Mouse (Mus musculus) bone marrow, adult 2 months (tissue): ENCODE measurements around the gene Apbb2. TPM values are rescaled to one million over a fixed set of nuclear protein-coding genes. Genes with fewer than 3 reads are reported as not detected.

Source experiments
- H3K27ac ChIP-seq: fragments of 200-500 bp; 2 replicates; pipeline ENCODE4 v1.5.1; 2012; ENCODE audit warnings: low read depth, mild to moderate bottlenecking, control low read depth, inconsistent platforms, low read length; ENCODE audit not compliant: control insufficient read depth, poor library complexity, insufficient read depth
- H3K4me1 ChIP-seq: fragments of 200-500 bp; 2 replicates; pipeline ENCODE4 v1.6.1; 2011; ENCODE audit warnings: low read length; ENCODE audit not compliant: control insufficient read depth, insufficient read depth
- H3K4me3 ChIP-seq: fragments of 200-500 bp; replicated peaks from 2 replicates; pipeline ENCODE3; 2011; ENCODE audit warnings: mild to moderate bottlenecking, low read depth, low read length, control low read depth; ENCODE audit not compliant: control insufficient read depth
- CTCF ChIP-seq: fragments of 200-500 bp; IDR thresholded peaks from 2 replicates; pipeline ENCODE4 v1.5.1; 2011; ENCODE audit warnings: low read length, control low read depth; ENCODE audit not compliant: control insufficient read depth, insufficient read depth
- POLR2A ChIP-seq: fragments of 200-500 bp; IDR thresholded peaks from 2 replicates; pipeline ENCODE4 v1.6.1; 2011; ENCODE audit warnings: low read depth, mild to moderate bottlenecking, control low read depth, low read length, borderline replicate concordance; ENCODE audit not compliant: control insufficient read depth
- WGBS: fragments of 180-500 bp; shearing (Covaris S2); methylation state at CpG from one replicate; pipeline ENCODE4 v1.1.7; 2018; 5-methylcytosine and 5-hydroxymethylcytosine counted together
- polyA plus RNA-seq: library from polyadenylated mRNA; stranded (reverse); fragments of >200 nt; gene quantifications from 2 replicates; pipeline ENCODE4 v1.2.4, GENCODE M21; 2011; ENCODE audit warnings: low replicate concordance; ENCODE audit not compliant: missing spikeins, insufficient read depth, insufficient read length

Apbb2 gene
- polyA plus RNA-seq, 1 experiment = 6.6 TPM

- H3K4me1 ChIP-seq = no peaks in the 10 kb centered on the region; the same call in 1 of the 2 replicates
- TF ChIP-seq CTCF (no peak), POLR2A (no peak)
- 88% methylated on average over 4 of the region's 4 CpGs for WGBS
- H3K27ac ChIP-seq = no peak overlapping the region
- H3K4me3 ChIP-seq = no peak overlapping the region
These were observed 88.2 kb downstream of the Apbb2 start for GRCm38 (mm10) chr5:66530361-66530760.

GRCm38 (mm10) chr5:66529631-66530030 lies 89.0 kb downstream of the Apbb2 start:
- Histone ChIP-seq H3K27ac (no peak overlapping the region), H3K4me3 (no peak overlapping the region), H3K4me1 (no peaks in the 10 kb centered on the region; the same call in 1 of the 2 replicates)
- TF ChIP-seq CTCF (no peak), POLR2A (no peak)
- WGBS = 81% methylated on average over 7 of the region's 7 CpGs

- H3K4me3 ChIP-seq = no peak overlapping the region
- TF ChIP-seq POLR2A (no peak), CTCF (no peak)
- H3K27ac ChIP-seq = no peak overlapping the region
- 79% methylated on average over 7 of the region's 7 CpGs for WGBS
- H3K4me1 ChIP-seq = no peaks in the 10 kb centered on the region; the same call in 1 of the 2 replicates
These were observed 90.0 kb downstream of the Apbb2 start for GRCm38 (mm10) chr5:66528567-66528966.

- TF ChIP-seq POLR2A (no peak), CTCF (no peak)
- Histone ChIP-seq H3K4me3 (no peak overlapping the region), H3K4me1 (no peaks in the 10 kb centered on the region; the same call in 1 of the 2 replicates), H3K27ac (no peak overlapping the region)
- WGBS = 48% methylated on average over 8 of the region's 8 CpGs
These were observed 91.5 kb downstream of the Apbb2 start for GRCm38 (mm10) chr5:66527090-66527489.

- no peak for TF ChIP-seq CTCF
- no peak for TF ChIP-seq POLR2A
- H3K27ac ChIP-seq = no peak overlapping the region
- H3K4me1 ChIP-seq = no peaks in the 10 kb centered on the region
- no peak overlapping the region for H3K4me3 ChIP-seq
- WGBS = 35% methylated on average over 4 of the region's 4 CpGs
These were observed 93.6 kb downstream of the Apbb2 start for GRCm38 (mm10) chr5:66525002-66525401.

- no peak overlapping the region; the same call in 1 of the 2 replicates for H3K27ac ChIP-seq
- H3K4me3 ChIP-seq = no peak overlapping the region
- H3K4me1 ChIP-seq = no peaks in the 10 kb centered on the region
- WGBS = 2% methylated on average over 16 of the region's 16 CpGs
- TF ChIP-seq POLR2A (no peak), CTCF (no peak)
These were observed 94.7 kb downstream of the Apbb2 start for GRCm38 (mm10) chr5:66523681-66524503.

GRCm38 (mm10) chr5:66521250-66521649 lies 97.3 kb downstream of the Apbb2 start:
- H3K4me3 ChIP-seq = no peak overlapping the region
- no peak for TF ChIP-seq POLR2A
- WGBS = 76% methylated on average over 2 of the region's 2 CpGs
- no peak overlapping the region for H3K27ac ChIP-seq
- H3K4me1 ChIP-seq = no peaks in the 10 kb centered on the region

- no peaks in the 10 kb centered on the region for H3K4me1 ChIP-seq
- no peak overlapping the region for H3K4me3 ChIP-seq
- no peak overlapping the region for H3K27ac ChIP-seq
- WGBS = 47% methylated on average over 5 of the region's 5 CpGs
- TF ChIP-seq CTCF = no peak
- TF ChIP-seq POLR2A = no peak
These were observed 99.1 kb downstream of the Apbb2 start for GRCm38 (mm10) chr5:66519511-66519910.
